Mouse (Mus musculus) cerebellum, postnatal 10 days (tissue): Measurements from ENCODE around the gene Zfp653.

ENCODE experiments used
- DNase-seq, 2 experiments: peaks; one replicate each; pipeline ENCODE4 v3.0.0; 2021; ENCODE audit warnings: mixed read lengths in 2 of 2

Zfp653 gene

GRCm38 (mm10) chr9:22067195-22067594 lies 4.0 kb downstream of the Zfp653 start:
- DNase-seq = no peak

GRCm38 (mm10) chr9:22066433-22066832 lies 4.7 kb downstream of the Zfp653 start:
- DNase-seq = peak; percentile 84 to 85

GRCm38 (mm10) chr9:22065642-22066041 lies 5.5 kb downstream of the Zfp653 start:
- DNase-seq = no peak

GRCm38 (mm10) chr9:22064341-22064740 lies 6.8 kb downstream of the Zfp653 start:
- DNase-seq = peak; percentile 85 to 89

- DNase-seq = peak in 1 of 2 experiments; percentile 17
Measured at GRCm38 (mm10) chr9:22061339-22061738, 9.8 kb downstream of the Zfp653 start.

GRCm38 (mm10) chr9:22058011-22058424 lies 13.2 kb downstream of the Zfp653 start:
- DNase-seq = peak; percentile 73 to 82

GRCm38 (mm10) chr9:22057031-22057517 lies 14.1 kb downstream of the Zfp653 start:
- DNase-seq = no peak

GRCm38 (mm10) chr9:22056303-22056910 lies 14.8 kb downstream of the Zfp653 start:
- peak in 1 of 2 experiments; percentile 41 for DNase-seq

- DNase-seq = peak; percentile 32 to 33
Measured at GRCm38 (mm10) chr9:22055713-22056112, 15.5 kb downstream of the Zfp653 start.

GRCm38 (mm10) chr9:22054411-22055076 lies 16.6 kb downstream of the Zfp653 start:
- peak; percentile 91 for DNase-seq

GRCm38 (mm10) chr9:22053657-22054056 lies 17.5 kb downstream of the Zfp653 start:
- DNase-seq = no peak

GRCm38 (mm10) chr9:22051958-22052254 lies 19.3 kb downstream of the Zfp653 start, which contains the start of gene Elavl3:
Elavl3 (minus strand) TSS chr9:22052023.
- peak; percentile 98 for DNase-seq

GRCm38 (mm10) chr9:22051161-22051957 lies 19.8 kb downstream of the Zfp653 start:
- DNase-seq = peak; percentile 82 to 84

- peak; percentile 88 to 93 for DNase-seq
Measured at GRCm38 (mm10) chr9:22050351-22050889, 20.8 kb downstream of the Zfp653 start.

GRCm38 (mm10) chr9:22049721-22050270 lies 21.4 kb downstream of the Zfp653 start:
- peak; percentile 87 to 91 for DNase-seq

GRCm38 (mm10) chr9:22049315-22049714 lies 21.9 kb downstream of the Zfp653 start:
- peak; percentile 70 to 74 for DNase-seq

- DNase-seq = peak; percentile 49 to 53
Measured at GRCm38 (mm10) chr9:22047329-22047728, 23.8 kb downstream of the Zfp653 start.

GRCm38 (mm10) chr9:22041832-22042231 lies 29.3 kb downstream of the Zfp653 start:
- DNase-seq = no peak

GRCm38 (mm10) chr9:22037826-22038225 lies 33.4 kb downstream of the Zfp653 start:
- no peak for DNase-seq

GRCm38 (mm10) chr9:22035300-22036044 lies 35.7 kb downstream of the Zfp653 start:
- DNase-seq = peak; percentile 69 to 80

GRCm38 (mm10) chr9:22030386-22030785 lies 40.8 kb downstream of the Zfp653 start:
- no peak for DNase-seq

GRCm38 (mm10) chr9:22028467-22028866 lies 42.7 kb downstream of the Zfp653 start:
- DNase-seq = peak in 1 of 2 experiments; percentile 29
